8 mouse cellular contexts compared by ENCODE assay signal in genomic region chr13:51022401-51023250, GRCm38 (mm10).
DNase-seq lines count a peak whose midpoint lies in the region; ATAC-seq lines count a peak whose summit lies in the region.

No protein-coding gene starts in this region.

- 0 out of 2 replicates have a peak, but pooled peaks cover 10% of the 10 kb centered on the region for H3K4me1 ChIP-seq in stomach, embryonic 15.5 days

- no peak overlapping the region for H3K9ac ChIP-seq in stomach, embryonic 15.5 days

- H3K9me3 ChIP-seq in stomach, embryonic 15.5 days = no peaks in the 10 kb centered on the region

- no peak overlapping the region for H3K4me3 ChIP-seq in stomach, embryonic 15.5 days (replicated peaks)

- H3K27me3 ChIP-seq in stomach, embryonic 15.5 days (replicated peaks) = no peaks in the 10 kb centered on the region

- 55% methylated on average over 13 of the region's 13 CpGs for WGBS in stomach, embryonic 15.5 days

- no peak overlapping the region for H3K4me2 ChIP-seq in stomach, embryonic 15.5 days

- peak overlapping the region; percentile 35 for H3K27ac ChIP-seq in stomach, embryonic 15.5 days

- ATAC-seq in stomach, embryonic 15.5 days (ENCODE audit: insufficient read depth, low FRiP score, low read depth) = no peak
- no peak for ATAC-seq in activated CD4-positive, CD25-positive, alpha-beta regulatory T cell, adult 4 months

- H3K36me3 ChIP-seq in stomach, embryonic 15.5 days = no peaks in the 10 kb centered on the region

- DNase-seq in gastrocnemius, adult 18-20 months (ENCODE audit: low spot score) = peak; percentile 32
- DNase-seq in gastrocnemius, adult 8-10 months (ENCODE audit: low spot score in 2 of 2) = no peak
- DNase-seq in ZHBTc4 (ENCODE audit: low read depth, low spot score) = peak; percentile 75
- DNase-seq in gastrocnemius, postnatal 25 days = peak; percentile 17
- DNase-seq in kidney, postnatal 4 days = peak; percentile 23 to 43
- no peak for DNase-seq in cerebellum, adult 11-12 months

Comparison
In these comparisons a context has a peak if more than half of its experiments do, and no peak if none do; other contexts are left out.
1. DNase-seq: peak in gastrocnemius, adult 18-20 months (single experiment), ZHBTc4 (single experiment), gastrocnemius, postnatal 25 days (single experiment) and kidney, postnatal 4 days (2 of 2); none in gastrocnemius, adult 8-10 months (0 of 2) and cerebellum, adult 11-12 months (single experiment).